Mouse (Mus musculus) liver, embryonic 11.5 days (tissue): ENCODE measurements around the gene Sesn1. TPM values are rescaled to one million over a fixed set of nuclear protein-coding genes. Genes with fewer than 3 reads are reported as not detected.

ENCODE experiments used
- ATAC-seq: fragments of 200-750 bp; cut with Nextera tagmentation; replicated peaks from 2 replicates; pipeline ENCODE4 v1.8.0; 2017; ENCODE audit warnings: moderate number of reproducible peaks, mild to moderate bottlenecking, moderate TSS enrichment, moderate library complexity; ENCODE audit not compliant: low FRiP score
- DNase-seq: peaks from one replicate; pipeline ENCODE4 v3.0.0-alpha.2; 2017; ENCODE audit warnings: low spot score
- H3K27ac ChIP-seq: fragments of 300-500 bp; sonication (generic); 2 replicates; pipeline ENCODE4 v1.5.1; 2014; ENCODE audit warnings: mild to moderate bottlenecking, low read depth, low read length, control low read depth
- H3K27me3 ChIP-seq: fragments of 300-500 bp; sonication (generic); replicated peaks from 2 replicates; pipeline ENCODE4 v1.6.1; 2014; ENCODE audit warnings: low read length, mixed read lengths; ENCODE audit not compliant: control insufficient read depth, insufficient read depth
- H3K36me3 ChIP-seq: fragments of 300-500 bp; sonication (generic); 2 replicates; pipeline ENCODE4 v1.6.1; 2014; ENCODE audit warnings: mild to moderate bottlenecking, low read length, moderate library complexity, mixed read lengths; ENCODE audit not compliant: control insufficient read depth, insufficient read depth
- H3K4me1 ChIP-seq: fragments of 300-500 bp; sonication (generic); replicated peaks from 2 replicates; pipeline ENCODE4 v1.6.1; 2014; ENCODE audit warnings: low read length, mixed read lengths; ENCODE audit not compliant: control insufficient read depth, insufficient read depth
- H3K4me2 ChIP-seq: fragments of 300-500 bp; sonication (generic); 2 replicates; pipeline ENCODE4 v1.6.1; 2014; ENCODE audit warnings: mild to moderate bottlenecking, control low read depth, moderate library complexity
- H3K4me3 ChIP-seq: fragments of 300-500 bp; sonication (generic); 2 replicates; pipeline ENCODE4 v1.5.1; 2014; ENCODE audit warnings: low read depth, low read length, control low read depth
- H3K9ac ChIP-seq: fragments of 300-500 bp; sonication (generic); 2 replicates; pipeline ENCODE4 v1.6.1; 2014; ENCODE audit warnings: low read depth, low read length, control low read depth
- H3K9me3 ChIP-seq: fragments of 300-500 bp; sonication (generic); 2 replicates; pipeline ENCODE4 v1.6.1; 2016; ENCODE audit warnings: low read length, inconsistent platforms, mixed read lengths; ENCODE audit not compliant: control insufficient read depth
- WGBS: fragments of 180-500 bp; shearing (Covaris S2); extraction: QIAGEN DNeasy Blood & Tissue Kit; methylation state at CpG from one replicate; pipeline ENCODE4 v1.1.7; 2014; 5-methylcytosine and 5-hydroxymethylcytosine counted together
- polyA plus RNA-seq: library from polyadenylated mRNA; unstranded; fragments of >200 nt; fragmentation: Nextera tagmentation; extraction: Ambion mirVana; gene quantifications from 2 replicates; pipeline ENCODE4 v1.2.1, GENCODE M21; 2014

The Sesn1 gene
- polyA plus RNA-seq, 1 experiment from 2014 or later = 22.8 TPM

- WGBS = 91% methylated on average over 14 of the region's 14 CpGs
- H3K4me1 ChIP-seq = no peaks in the 10 kb centered on the region
Measured at GRCm38 (mm10) chr10:41952850-41953527, 143.3 kb downstream of the Sesn1 start.

GRCm38 (mm10) chr10:41953528-41953864 is 143.8 kb downstream of the Sesn1 start:
- DNase-seq = no peak
- ATAC-seq = no peak

More at GRCm38 (mm10) chr10:41952850-41953527, 143.3 kb downstream of the Sesn1 start:
- Histone ChIP-seq H3K4me3 (no peak overlapping the region), H3K4me2 (no peak overlapping the region), H3K27ac (no peak overlapping the region), H3K27me3 (no peaks in the 10 kb centered on the region), H3K9ac (no peak overlapping the region), H3K9me3 (no peaks in the 10 kb centered on the region), H3K36me3 (no peaks in the 10 kb centered on the region)
- ATAC-seq = no peak
- DNase-seq = no peak

GRCm38 (mm10) chr10:41957421-41958225 is 147.9 kb downstream of the Sesn1 start:
- Histone ChIP-seq H3K36me3 (no peaks in the 10 kb centered on the region), H3K4me3 (no peak overlapping the region), H3K9ac (no peak overlapping the region), H3K4me1 (no peaks in the 10 kb centered on the region), H3K27ac (no peak overlapping the region), H3K4me2 (no peak overlapping the region), H3K27me3 (no peaks in the 10 kb centered on the region), H3K9me3 (no peaks in the 10 kb centered on the region)
- no peak for ATAC-seq
- no peak for DNase-seq
- WGBS = 86% methylated on average over 18 of the region's 18 CpGs

More at GRCm38 (mm10) chr10:41953528-41953864, 143.8 kb downstream of the Sesn1 start:
- WGBS = 84% methylated on average over 5 of the region's 5 CpGs
- H3K4me1 ChIP-seq = no peaks in the 10 kb centered on the region
- H3K4me2 ChIP-seq = no peak overlapping the region
- no peaks in the 10 kb centered on the region for H3K27me3 ChIP-seq
- H3K36me3 ChIP-seq = no peaks in the 10 kb centered on the region
- no peak overlapping the region for H3K9ac ChIP-seq
- no peak overlapping the region for H3K4me3 ChIP-seq
- H3K27ac ChIP-seq = no peak overlapping the region
- no peaks in the 10 kb centered on the region for H3K9me3 ChIP-seq

Other genes starting within 250 kb of the Sesn1 start
- 0.26 and 0.43 TPM in 2 replicates for gene Ccdc162, start 93.3 kb upstream of the Sesn1 start, polyA plus RNA-seq
- 31.1 and 34.4 TPM in 2 replicates for gene Cep57l1, start 64 bp upstream of the Sesn1 start, polyA plus RNA-seq
- gene Armc2, start 208.5 kb downstream of the Sesn1 start, polyA plus RNA-seq = 0.39 and 1.0 TPM in 2 replicates